Mouse (Mus musculus): ENCODE measurements around the gene P2rx5. TPM values are rescaled to one million over a fixed set of nuclear protein-coding genes. Genes with fewer than 3 reads are reported as not detected.

Gene P2rx5
- polyA plus RNA-seq, 1 experiment = 8.7 TPM

DNA sequence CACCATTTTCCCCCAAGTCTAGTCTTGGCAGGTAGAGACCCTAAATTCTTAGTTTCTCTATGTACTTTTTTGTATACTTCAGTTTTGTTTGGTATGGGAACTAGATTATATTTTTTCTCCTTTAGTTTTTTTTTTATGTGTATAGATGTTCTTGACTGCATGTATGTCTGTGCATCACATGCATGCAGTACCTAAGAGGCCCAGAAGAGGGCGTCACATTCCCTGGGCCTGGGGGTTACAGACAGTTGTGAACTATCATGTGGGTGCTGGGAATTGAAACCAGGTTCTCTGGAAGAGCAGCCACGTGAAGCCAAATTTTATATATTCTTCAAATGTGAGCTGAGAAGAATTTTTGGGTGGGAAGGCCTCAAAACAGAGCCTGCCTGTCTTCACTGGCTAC lies 59.5 kb downstream of the P2rx5 start:
- Histone ChIP-seq H3K27me3 (replicated peaks; ENCODE audit: control insufficient read depth, insufficient read depth, low read length) (no peaks in the 10 kb centered on the region), H3K4me3 (ENCODE audit: insufficient read depth, low read depth, low read length) (no peak overlapping the region), H3K27ac (ENCODE audit: insufficient read depth, low read depth, low read length) (no peak overlapping the region), H3K36me3 (ENCODE audit: control insufficient read depth, insufficient read depth, low read length) (no peaks in the 10 kb centered on the region), H3K4me1 (ENCODE audit: control insufficient read depth, insufficient read depth, low read length) (no peaks in the 10 kb centered on the region)
- TF ChIP-seq POLR2A (IDR thresholded peaks at IDR 0.05; ENCODE audit: low read depth, low read length) (no peak), CTCF (conservative IDR thresholded peaks at IDR 0.05; ENCODE audit: insufficient read depth, insufficient read length, low read depth, low read length) (peak; percentile 15; the same call in 1 of the 2 replicates)
- DNase-seq = no peak
- 72% methylated on average over 2 of the region's 2 CpGs for WGBS

- TF ChIP-seq CTCF (conservative IDR thresholded peaks at IDR 0.05; ENCODE audit: insufficient read depth, insufficient read length, low read depth, low read length) (no peak), POLR2A (IDR thresholded peaks at IDR 0.05; ENCODE audit: low read depth, low read length) (no peak)
- no peaks in the 10 kb centered on the region for H3K4me1 ChIP-seq (ENCODE audit: control insufficient read depth, insufficient read depth, low read length)
- no peak for DNase-seq
- no peak overlapping the region for H3K27ac ChIP-seq (ENCODE audit: insufficient read depth, low read depth, low read length)
- no peak overlapping the region for H3K4me3 ChIP-seq (ENCODE audit: insufficient read depth, low read depth, low read length)
- 82% methylated on average over 1 of the region's 1 CpGs for WGBS
- no peaks in the 10 kb centered on the region for H3K27me3 ChIP-seq (replicated peaks; ENCODE audit: control insufficient read depth, insufficient read depth, low read length)
- H3K36me3 ChIP-seq (ENCODE audit: control insufficient read depth, insufficient read depth, low read length) = no peaks in the 10 kb centered on the region
Measured at GRCm38 (mm10) chr11:73220651-73221050, 60.4 kb downstream of the P2rx5 start.

Other genes with a start within 250 kb of the P2rx5 start
- gene Atp2a3, start 199.3 kb upstream of the P2rx5 start, polyA plus RNA-seq (2012; rRNA removed) = 24.3 and 28.7 TPM in 2 replicates
- 4.8 and 6.3 TPM in 2 replicates for gene P2rx1, start 161.3 kb upstream of the P2rx5 start, polyA plus RNA-seq (2012; rRNA removed)
- 1.0 and 1.1 TPM in 2 replicates for gene Camkk1, start 141.4 kb upstream of the P2rx5 start, polyA plus RNA-seq (2012; rRNA removed)
- gene Ncbp3, start 112.6 kb upstream of the P2rx5 start, polyA plus RNA-seq (2012; rRNA removed) = 2.2 and 2.9 TPM in 2 replicates
- 0.60 and 1.0 TPM in 2 replicates for gene Itgae, start 69.8 kb upstream of the P2rx5 start, polyA plus RNA-seq (2012; rRNA removed)
- 0.90 and 1.3 TPM in 2 replicates for gene Haspin, start 22.1 kb upstream of the P2rx5 start, polyA plus RNA-seq (2012; rRNA removed)
- 77.6 and 91.0 TPM in 2 replicates for gene Emc6, start 16.6 kb downstream of the P2rx5 start, polyA plus RNA-seq (2012; rRNA removed)
- gene Tax1bp3, start 16.7 kb downstream of the P2rx5 start, polyA plus RNA-seq (2012; rRNA removed) = 86.5 and 104 TPM in 2 replicates
- gene Ctns, start 38.6 kb downstream of the P2rx5 start, polyA plus RNA-seq (2012; rRNA removed) = 37.1 and 37.5 TPM in 2 replicates
- gene Shpk, start 39.0 kb downstream of the P2rx5 start, polyA plus RNA-seq (2012; rRNA removed) = 17.7 and 18.5 TPM in 2 replicates
- gene Trpv1, start 73.9 kb downstream of the P2rx5 start, polyA plus RNA-seq (2012; rRNA removed) = 0.16 and 0.18 TPM in 2 replicates
- 0.05 TPM in 2 replicates for gene Trpv3, start 107.0 kb downstream of the P2rx5 start, polyA plus RNA-seq (2012; rRNA removed)
- gene Aspa, start 169.2 kb downstream of the P2rx5 start, polyA plus RNA-seq (2012; rRNA removed) = 29.1 and 46.1 TPM in 2 replicates
- 0.03 TPM in 1 of 2 replicates, not detected in the other for gene Gm49340, start 169.3 kb downstream of the P2rx5 start, polyA plus RNA-seq (2012; rRNA removed)
- 0.16 TPM in 1 of 2 replicates, not detected in the other for gene Spata22, start 169.3 kb downstream of the P2rx5 start, polyA plus RNA-seq (2012; rRNA removed)
- gene Olfr20, start 190.4 kb downstream of the P2rx5 start, polyA plus RNA-seq (2012; rRNA removed) = 0.11 TPM in 1 of 2 replicates, not detected in the other
- gene Olfr376, start 210.8 kb downstream of the P2rx5 start, polyA plus RNA-seq (2012; rRNA removed) = not detected in 2 replicates
- not detected in 2 replicates for gene Olfr1, start 239.2 kb downstream of the P2rx5 start, polyA plus RNA-seq (2012; rRNA removed)

Measured in kidney, adult 2 months (tissue).